Mouse (Mus musculus) B cell, adult 67 days (primary cell): ENCODE measurements around the gene Arxes2. TPM values are rescaled to one million over a fixed set of nuclear protein-coding genes. Genes with fewer than 3 reads are reported as not detected.

Experiments used
- total RNA-seq, 2 experiments: library from RNA; stranded (reverse); gene quantifications; 4 replicates each; pipeline ENCODE4 v1.2.4; 2023

Arxes2 gene
- total RNA-seq, result under 1 TPM in 1 of 2 experiments, not detected in 1; 0.36 TPM

GRCm38 (mm10) chrX:135993664-135994119 is at the start of gene Arxes2:
Gene Arxes2, plus strand, starts transcription at chrX:135993824.

GRCm38 (mm10) chrX:136032799-136033763 is 39.5 kb downstream of the Arxes2 start, which contains the start of gene Arxes1:
Gene Arxes1, plus strand, starts transcription at chrX:136033367.

Other genes with a start within 250 kb of the Arxes2 start
- 10 to 100 TPM; 12.0 to 12.2 TPM for gene Bhlhb9, start 196.2 kb upstream of the Arxes2 start, total RNA-seq
- gene Gprasp2, start 154.8 kb upstream of the Arxes2 start, total RNA-seq, result 10 to 100 TPM in 1 of 2 experiments, 1 to 10 TPM in 1; 9.3 to 17.2 TPM
- not detected for gene Arxes1, start 39.5 kb downstream of the Arxes2 start, total RNA-seq
- gene Bex2, start 74.4 kb downstream of the Arxes2 start, total RNA-seq, result not detected
- gene Nxf3, start 91.4 kb downstream of the Arxes2 start, total RNA-seq, result not detected
- gene Bex4, start 145.2 kb downstream of the Arxes2 start, total RNA-seq, result not detected
- gene Tceal8, start 178.5 kb downstream of the Arxes2 start, total RNA-seq, result 1 to 10 TPM; 2.5 to 2.6 TPM
- not detected for gene Tceal5, start 210.1 kb downstream of the Arxes2 start, total RNA-seq
- not detected for gene Tceal7, start 221.0 kb downstream of the Arxes2 start, total RNA-seq
- gene Bex1, start 221.7 kb downstream of the Arxes2 start, total RNA-seq, result 1 to 10 TPM; 1.6 to 2.4 TPM